Mouse (Mus musculus): ENCODE data around the gene Atp13a3.
"Not testable (repeated sequence)": the region's sequence is repeated elsewhere in the genome, so short reads cannot be mapped to it uniquely, and the experiment has no call there.

Atp13a3 gene

GRCm38 (mm10) chr16:30405925-30406670 is at the start of gene Atp13a3:
TSS of gene Atp13a3 (minus strand) at chr16:30405975.
- DNase-seq = no peak

GRCm38 (mm10) chr16:30453213-30453975 is 47.6 kb upstream of the Atp13a3 start:
- no peak for DNase-seq

GRCm38 (mm10) chr16:30451174-30451573 is 45.4 kb upstream of the Atp13a3 start:
- not testable (repeated sequence) for DNase-seq

- no peak for DNase-seq
Observed at GRCm38 (mm10) chr16:30449017-30449416, 43.2 kb upstream of the Atp13a3 start.

- no peak for DNase-seq
Observed at GRCm38 (mm10) chr16:30448169-30448568, 42.4 kb upstream of the Atp13a3 start.

- no peak for DNase-seq
Observed at GRCm38 (mm10) chr16:30447642-30448041, 41.9 kb upstream of the Atp13a3 start.

- peak; percentile 12 to 17 for DNase-seq
Observed at GRCm38 (mm10) chr16:30443411-30443810, 37.6 kb upstream of the Atp13a3 start.

- DNase-seq = no peak
Observed at GRCm38 (mm10) chr16:30442451-30442850, 36.7 kb upstream of the Atp13a3 start.

- DNase-seq = no peak
Observed at GRCm38 (mm10) chr16:30441409-30441808, 35.6 kb upstream of the Atp13a3 start.

GRCm38 (mm10) chr16:30439841-30440240 is 34.1 kb upstream of the Atp13a3 start:
- DNase-seq = no peak

- DNase-seq = no peak
Observed at GRCm38 (mm10) chr16:30439411-30439810, 33.6 kb upstream of the Atp13a3 start.

GRCm38 (mm10) chr16:30436276-30436675 is 30.5 kb upstream of the Atp13a3 start:
- no peak for DNase-seq

GRCm38 (mm10) chr16:30435393-30435792 is 29.6 kb upstream of the Atp13a3 start:
- peak; percentile 18 to 36 for DNase-seq

GRCm38 (mm10) chr16:30433148-30433547 is 27.4 kb upstream of the Atp13a3 start:
- no peak for DNase-seq

- no peak for DNase-seq
Observed at GRCm38 (mm10) chr16:30432111-30432510, 26.3 kb upstream of the Atp13a3 start.

- DNase-seq = no peak
Observed at GRCm38 (mm10) chr16:30430512-30431088, 24.8 kb upstream of the Atp13a3 start.

- no peak for DNase-seq
Observed at GRCm38 (mm10) chr16:30428753-30429260, 23.0 kb upstream of the Atp13a3 start.

GRCm38 (mm10) chr16:30427466-30427865 is 21.7 kb upstream of the Atp13a3 start:
- DNase-seq = no peak

- DNase-seq = no peak
Observed at GRCm38 (mm10) chr16:30427003-30427402, 21.2 kb upstream of the Atp13a3 start.

GRCm38 (mm10) chr16:30425980-30426379 is 20.2 kb upstream of the Atp13a3 start:
- no peak for DNase-seq

GRCm38 (mm10) chr16:30424053-30424452 is 18.3 kb upstream of the Atp13a3 start:
- no peak for DNase-seq

- DNase-seq = no peak
Observed at GRCm38 (mm10) chr16:30416707-30417106, 10.9 kb upstream of the Atp13a3 start.

GRCm38 (mm10) chr16:30416284-30416683 is 10.5 kb upstream of the Atp13a3 start:
- peak in 1 of 2 experiments; percentile 27 for DNase-seq
